Mouse (Mus musculus): ENCODE data around the gene Cfap300.
A peak's percentile ranks its signal among the peaks of the same experiment; 100 is the strongest.

DNA sequence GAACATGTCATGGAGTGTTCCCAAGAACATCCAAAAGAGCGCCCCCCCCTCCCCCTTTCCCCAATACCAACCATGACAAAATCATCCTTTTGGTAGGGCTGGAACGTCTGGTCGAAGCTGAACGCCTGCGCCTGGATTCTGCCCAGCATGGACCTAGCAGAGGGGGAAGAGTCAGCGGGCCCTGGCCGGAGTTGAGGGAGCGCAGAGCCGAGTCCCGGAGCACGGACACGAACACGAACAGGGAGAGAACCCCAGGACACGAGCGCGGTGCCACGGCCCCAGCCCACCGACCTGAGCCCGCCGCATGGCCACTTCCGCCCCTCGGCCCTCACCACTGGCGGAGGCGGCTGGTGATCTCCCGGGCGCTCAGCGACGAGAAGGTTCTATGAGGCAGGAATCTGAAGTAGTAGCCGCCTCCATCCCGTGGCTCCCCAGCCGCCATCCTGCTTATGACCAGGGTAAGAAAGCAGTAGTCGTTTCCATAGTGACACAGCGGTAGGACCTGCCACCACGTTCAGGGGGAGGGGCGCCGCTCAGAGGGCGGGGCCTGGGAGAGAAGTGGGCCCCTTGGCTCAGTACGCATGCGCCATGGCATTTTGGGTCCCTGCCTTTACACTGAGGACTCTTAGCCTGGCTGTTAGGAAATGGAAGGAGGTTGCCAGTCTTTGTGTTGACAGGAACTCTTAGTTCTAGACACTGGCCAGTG is at the start of gene Cfap300:
- TF ChIP-seq POLR2A (IDR thresholded peaks at IDR 0.05; ENCODE audit: insufficient read depth, low read depth, low read length) (peak; percentile 82), CTCF (IDR thresholded peaks at IDR 0.05) (no peak)
